Mouse (Mus musculus): ENCODE results near the gene Actrt3.
A peak's percentile ranks its signal among the peaks of the same experiment; 100 is the strongest.
"Not testable (repeated sequence)": the region's sequence is repeated elsewhere in the genome, so short reads cannot be mapped to it uniquely, and the experiment has no call there.

Gene Actrt3

GRCm38 (mm10) chr3:30566333-30566732, 33.4 kb downstream of the Actrt3 start:
- DNase-seq, result not testable (repeated sequence)

- no peak for DNase-seq
Observed at GRCm38 (mm10) chr3:30560677-30561314, 38.9 kb downstream of the Actrt3 start.

GRCm38 (mm10) chr3:30553741-30554140, 46.0 kb downstream of the Actrt3 start:
- peak; percentile 9 for DNase-seq

GRCm38 (mm10) chr3:30550218-30550617, 49.5 kb downstream of the Actrt3 start:
- no peak for DNase-seq

GRCm38 (mm10) chr3:30548928-30549327, 50.8 kb downstream of the Actrt3 start:
- no peak for DNase-seq

- no peak for DNase-seq
Observed at GRCm38 (mm10) chr3:30547908-30548307, 51.8 kb downstream of the Actrt3 start, which contains the start of gene Mecom. Gene Mecom, minus strand, starts transcription at chr3:30548008.
